Mouse (Mus musculus): ENCODE measurements around the gene Atp1a4.

Gene Atp1a4

GRCm38 (mm10) chr1:172218164-172218910 is 39.9 kb downstream of the Atp1a4 start:
- no peak for DNase-seq

GRCm38 (mm10) chr1:172217148-172217547 is 41.1 kb downstream of the Atp1a4 start:
- DNase-seq, result peak; percentile 96 to 97

- DNase-seq, result peak; percentile 45 to 53
Measured at GRCm38 (mm10) chr1:172214748-172215147, 43.5 kb downstream of the Atp1a4 start.

- DNase-seq, result peak in 1 of 2 experiments; percentile 46
Measured at GRCm38 (mm10) chr1:172213771-172214170, 44.4 kb downstream of the Atp1a4 start.

- no peak for DNase-seq
Measured at GRCm38 (mm10) chr1:172212776-172213175, 45.4 kb downstream of the Atp1a4 start.

- peak in 1 of 2 experiments; percentile 29 for DNase-seq
Measured at GRCm38 (mm10) chr1:172207111-172207584, 51.1 kb downstream of the Atp1a4 start.

- peak; percentile 86 to 92 for DNase-seq
Measured at GRCm38 (mm10) chr1:172206141-172206917, 51.9 kb downstream of the Atp1a4 start, which contains the start of gene Pea15a. Gene Pea15a, minus strand, starts transcription at chr1:172206804.

GRCm38 (mm10) chr1:172205741-172206087 is 52.5 kb downstream of the Atp1a4 start:
- no peak for DNase-seq

- DNase-seq, result no peak
Measured at GRCm38 (mm10) chr1:172204814-172205740, 53.1 kb downstream of the Atp1a4 start.

- DNase-seq, result no peak
Measured at GRCm38 (mm10) chr1:172204033-172204813, 54.0 kb downstream of the Atp1a4 start.

- peak; percentile 45 to 55 for DNase-seq
Measured at GRCm38 (mm10) chr1:172203566-172203965, 54.6 kb downstream of the Atp1a4 start.

GRCm38 (mm10) chr1:172202894-172203522 is 55.2 kb downstream of the Atp1a4 start:
- peak; percentile 31 to 51 for DNase-seq

- no peak for DNase-seq
Measured at GRCm38 (mm10) chr1:172201967-172202880, 56.0 kb downstream of the Atp1a4 start.

GRCm38 (mm10) chr1:172200871-172201447 is 57.3 kb downstream of the Atp1a4 start:
- DNase-seq, result peak in 1 of 2 experiments; percentile 54

- no peak for DNase-seq
Measured at GRCm38 (mm10) chr1:172200161-172200560, 58.1 kb downstream of the Atp1a4 start.

GRCm38 (mm10) chr1:172198996-172199395 is 59.2 kb downstream of the Atp1a4 start:
- no peak for DNase-seq

GRCm38 (mm10) chr1:172198316-172198715 is 59.9 kb downstream of the Atp1a4 start:
- DNase-seq, result no peak

- DNase-seq, result no peak
Measured at GRCm38 (mm10) chr1:172197851-172198250, 60.4 kb downstream of the Atp1a4 start.

GRCm38 (mm10) chr1:172197146-172197545 is 61.1 kb downstream of the Atp1a4 start:
- DNase-seq, result no peak

- DNase-seq, result no peak
Measured at GRCm38 (mm10) chr1:172194435-172194834, 63.8 kb downstream of the Atp1a4 start.
